Comparison of ENCODE assay signal across 8 mouse cellular contexts in the genomic region with DNA sequence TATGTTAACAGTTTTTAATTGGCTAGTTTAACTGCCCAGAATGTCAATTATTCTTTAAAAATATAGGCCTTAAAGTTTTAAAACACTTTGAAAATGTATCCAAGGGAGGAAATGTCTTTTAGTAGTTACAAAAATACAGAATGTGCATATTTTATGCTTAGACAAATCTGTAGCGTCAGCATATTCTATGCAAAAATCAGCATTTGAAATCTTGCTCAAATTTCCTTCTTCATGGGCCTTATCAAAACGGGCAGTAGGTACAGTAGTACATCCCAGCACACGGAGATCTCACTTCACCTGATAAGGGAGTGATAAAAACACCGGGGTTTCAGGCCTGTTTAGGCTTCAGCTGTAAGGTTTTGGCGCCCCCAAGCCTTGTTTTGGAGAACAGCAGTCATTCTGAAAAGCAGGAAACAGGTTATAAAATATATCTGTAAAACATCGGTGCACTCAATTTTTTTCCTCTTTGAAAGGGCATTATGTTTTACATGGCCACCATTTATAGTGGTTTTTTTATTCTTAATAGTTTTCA.
DNase-seq lines count a peak whose midpoint lies in the region; ATAC-seq and TF ChIP-seq lines count a peak whose summit lies in the region.

No protein-coding gene starts in this region.

- H3K4me1 ChIP-seq in intestine, postnatal 0 days (replicated peaks; ENCODE audit: control insufficient read depth, insufficient read depth, low read length), result no peaks in the 10 kb centered on the region
- H3K4me1 ChIP-seq in intestine, embryonic 15.5 days (replicated peaks), result no peaks in the 10 kb centered on the region

- no peaks in the 10 kb centered on the region for H3K9me3 ChIP-seq in intestine, postnatal 0 days (ENCODE audit: control insufficient read depth)
- H3K9me3 ChIP-seq in intestine, embryonic 15.5 days, result no peaks in the 10 kb centered on the region

- no peak overlapping the region for H3K4me3 ChIP-seq in intestine, postnatal 0 days (ENCODE audit: low read depth, low read length)
- H3K4me3 ChIP-seq in intestine, embryonic 15.5 days (replicated peaks), result no peak overlapping the region

- no peaks in the 10 kb centered on the region for H3K36me3 ChIP-seq in intestine, postnatal 0 days (ENCODE audit: control insufficient read depth, insufficient read depth)
- H3K36me3 ChIP-seq in intestine, embryonic 15.5 days, result no peaks in the 10 kb centered on the region

- ATAC-seq in intestine, postnatal 0 days, result no peak
- ATAC-seq in intestine, embryonic 15.5 days, result no peak
- no peak for ATAC-seq in monocyte, adult 5-6 weeks (replicated peaks; ENCODE audit: insufficient number of reproducible peaks, low FRiP score, low TSS enrichment, poor library complexity, severe bottlenecking)

- H3K27ac ChIP-seq in intestine, postnatal 0 days (ENCODE audit: low read depth, low read length), result no peak overlapping the region
- no peak overlapping the region for H3K27ac ChIP-seq in intestine, embryonic 15.5 days

- H3K4me2 ChIP-seq in intestine, postnatal 0 days (replicated peaks; ENCODE audit: low read depth), result no peak overlapping the region
- no peak overlapping the region for H3K4me2 ChIP-seq in intestine, embryonic 15.5 days (replicated peaks)

- 25% methylated on average over 6 of the region's 6 CpGs for WGBS in intestine, postnatal 0 days
- 25% methylated on average over 6 of the region's 6 CpGs for WGBS in intestine, embryonic 15.5 days

- no peak overlapping the region for H3K9ac ChIP-seq in intestine, postnatal 0 days (ENCODE audit: low read depth, low read length)
- no peak overlapping the region for H3K9ac ChIP-seq in intestine, embryonic 15.5 days

- TF ChIP-seq CTCF in intestine, postnatal 0 days (IDR thresholded peaks at IDR 0.05; ENCODE audit: low read depth), result peak; percentile 65

- H3K27me3 ChIP-seq in intestine, postnatal 0 days (replicated peaks; ENCODE audit: control insufficient read depth, insufficient read depth, low read length), result no peaks in the 10 kb centered on the region
- H3K27me3 ChIP-seq in intestine, embryonic 15.5 days (replicated peaks), result no peaks in the 10 kb centered on the region

- peak; percentile 64 for DNase-seq in NIH3T3 (ENCODE audit: low read depth)
- DNase-seq in cerebellum, postnatal 25 days, result peak; percentile 34 to 64
- peak; percentile 46 to 49 for DNase-seq in kidney, postnatal 4 days
- DNase-seq in mesoderm, embryonic 11.5 days (ENCODE audit: low read depth, low spot score), result peak; percentile 15
- DNase-seq in spleen, postnatal 4 days (ENCODE audit: low spot score in 2 of 2), result no peak

Comparison
In these comparisons a context has a peak if more than half of its experiments do, and no peak if none do; other contexts are left out.
1. DNase-seq: peak in NIH3T3 (single experiment), cerebellum, postnatal 25 days (2 of 2), kidney, postnatal 4 days (2 of 2) and mesoderm, embryonic 11.5 days (single experiment); none in spleen, postnatal 4 days (0 of 2).